Mouse (Mus musculus): ENCODE data around the gene Aoc2. TPM values are rescaled to one million over a fixed set of nuclear protein-coding genes. Genes with fewer than 3 reads are reported as not detected.
A peak's percentile ranks its signal among the peaks of the same experiment; 100 is the strongest.

Aoc2 gene
- polyA plus RNA-seq, 1 experiment from 2014 or later, result 0.86 TPM

DNA sequence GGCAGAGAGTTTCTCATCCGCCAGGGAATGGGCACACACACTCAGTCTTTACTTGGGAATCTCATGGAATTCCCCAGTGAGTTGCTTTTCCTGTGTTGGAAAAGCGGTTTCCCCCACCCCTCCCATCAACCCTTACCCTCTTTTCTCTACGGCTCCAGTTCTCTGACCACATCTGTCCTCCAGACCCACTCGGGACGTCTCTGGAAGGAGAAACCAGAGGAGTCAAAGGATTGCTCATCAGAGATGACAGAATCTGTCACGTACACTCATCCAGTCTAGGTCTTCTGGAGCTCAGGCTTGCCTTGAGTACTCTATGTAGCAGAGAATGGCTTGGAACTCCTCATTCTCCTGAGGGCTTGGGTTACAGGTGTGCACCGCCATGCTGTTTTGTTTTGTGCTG is 23.9 kb downstream of the Aoc2 start:
- Histone ChIP-seq H3K4me2 (ENCODE audit: low read depth, low read length) (no peak overlapping the region), H3K9ac (ENCODE audit: low read depth, low read length) (no peak overlapping the region), H3K36me3 (ENCODE audit: control insufficient read depth, insufficient read depth, low read length) (no peaks in the 10 kb centered on the region), H3K4me3 (ENCODE audit: low read length) (no peak overlapping the region), H3K27me3 (replicated peaks; ENCODE audit: control insufficient read depth, insufficient read depth, low read length) (no peaks in the 10 kb centered on the region), H3K4me1 (ENCODE audit: control insufficient read depth, insufficient read depth, low read length) (peaks cover 7% of the 10 kb centered on the region), H3K27ac (ENCODE audit: low read length) (no peak overlapping the region), H3K9me3 (ENCODE audit: control insufficient read depth, low read length) (no peaks in the 10 kb centered on the region)
- 61% methylated on average over 7 of the region's 7 CpGs for WGBS
- no peak for ATAC-seq

DNA sequence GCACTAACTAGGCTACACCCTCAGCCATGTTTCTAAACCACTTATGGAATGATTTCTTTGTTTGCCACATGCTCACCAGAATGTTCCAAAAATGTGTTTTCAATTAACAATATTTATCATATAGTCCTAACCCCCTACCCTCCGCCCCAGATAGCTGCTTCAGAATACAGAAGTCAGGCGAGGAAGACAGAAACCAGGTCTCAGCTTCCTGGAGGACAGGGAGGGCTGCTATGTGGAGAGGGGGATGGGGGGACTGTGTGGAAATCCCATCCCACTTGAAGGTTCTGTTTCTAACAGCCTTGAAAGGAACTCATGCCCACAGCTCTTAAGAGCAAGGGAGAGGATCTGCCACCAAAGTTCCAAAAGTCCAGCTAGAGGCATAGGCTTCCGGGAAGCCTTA is 24.4 kb downstream of the Aoc2 start:
- Histone ChIP-seq H3K4me1 (ENCODE audit: control insufficient read depth, insufficient read depth, low read length) (peaks cover 7% of the 10 kb centered on the region), H3K27ac (ENCODE audit: low read length) (no peak overlapping the region), H3K9ac (ENCODE audit: low read depth, low read length) (no peak overlapping the region), H3K4me2 (ENCODE audit: low read depth, low read length) (no peak overlapping the region), H3K27me3 (replicated peaks; ENCODE audit: control insufficient read depth, insufficient read depth, low read length) (no peaks in the 10 kb centered on the region), H3K4me3 (ENCODE audit: low read length) (no peak overlapping the region), H3K36me3 (ENCODE audit: control insufficient read depth, insufficient read depth, low read length) (no peaks in the 10 kb centered on the region), H3K9me3 (ENCODE audit: control insufficient read depth, low read length) (no peaks in the 10 kb centered on the region)
- 68% methylated on average over 3 of the region's 3 CpGs for WGBS
- ATAC-seq, result no peak

DNA sequence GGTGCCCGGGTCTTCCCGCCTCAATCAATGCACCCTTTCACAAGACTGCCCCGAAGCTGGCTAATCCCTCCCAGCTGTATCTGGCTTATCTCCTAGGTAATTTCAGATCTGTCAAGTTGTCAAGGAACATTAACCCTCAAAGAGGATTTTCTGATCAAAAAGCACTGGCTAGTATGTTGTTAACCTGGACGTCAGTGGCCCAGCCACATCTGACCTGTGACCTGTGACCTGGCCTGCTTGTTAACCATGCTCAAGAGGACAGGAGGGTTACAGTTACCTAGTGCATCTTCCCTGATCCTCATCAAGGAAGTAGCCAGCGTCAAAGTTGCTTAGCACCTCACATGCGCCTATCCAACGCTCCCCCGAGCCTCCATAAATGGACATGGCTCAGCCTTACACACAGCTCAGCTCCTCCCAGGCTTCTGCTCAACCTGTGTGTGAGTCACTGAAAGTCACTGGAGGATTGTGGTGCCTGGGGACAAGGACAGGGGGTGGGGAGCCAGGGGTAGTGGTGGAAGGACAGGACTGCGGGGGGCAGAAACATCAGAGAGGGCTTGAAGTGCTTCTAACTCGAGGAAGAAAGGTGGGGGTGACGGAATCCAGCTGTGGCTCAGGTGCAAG is 26.3 kb downstream of the Aoc2 start:
- no peak overlapping the region for H3K4me3 ChIP-seq (ENCODE audit: low read length)
- ATAC-seq, result peak; percentile 70
- no peaks in the 10 kb centered on the region for H3K27me3 ChIP-seq (replicated peaks; ENCODE audit: control insufficient read depth, insufficient read depth, low read length)
- H3K27ac ChIP-seq (ENCODE audit: low read length), result no peak overlapping the region
- no peaks in the 10 kb centered on the region for H3K36me3 ChIP-seq (ENCODE audit: control insufficient read depth, insufficient read depth, low read length)
- WGBS, result 46% methylated on average over 11 of the region's 11 CpGs
- H3K9me3 ChIP-seq (ENCODE audit: control insufficient read depth, low read length), result no peaks in the 10 kb centered on the region
- H3K9ac ChIP-seq (ENCODE audit: low read depth, low read length), result no peak overlapping the region
- H3K4me1 ChIP-seq (ENCODE audit: control insufficient read depth, insufficient read depth, low read length), result peaks cover 7% of the 10 kb centered on the region
- H3K4me2 ChIP-seq (ENCODE audit: low read depth, low read length), result no peak overlapping the region

DNA sequence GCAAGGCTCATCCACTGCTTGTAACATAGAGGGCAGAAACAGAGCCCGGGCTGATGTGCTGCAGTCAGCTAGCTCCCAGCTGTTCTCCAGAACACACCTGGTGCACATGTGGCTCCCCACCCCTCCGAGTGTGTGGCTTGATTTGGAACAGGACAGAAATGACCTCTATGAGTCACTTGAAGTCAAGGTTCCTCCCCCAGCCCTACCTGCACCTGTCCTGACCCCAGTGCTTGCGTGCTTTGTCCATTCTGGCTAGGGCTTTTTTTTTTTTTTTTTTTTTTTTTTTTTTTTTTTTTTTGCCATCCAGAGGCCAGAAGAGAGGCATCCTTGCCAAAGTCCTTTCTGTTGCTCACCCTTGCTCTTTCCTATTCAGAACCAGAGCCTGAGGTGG is 26.9 kb downstream of the Aoc2 start:
- peak; percentile 39 for ATAC-seq
- no peak overlapping the region for H3K4me2 ChIP-seq (ENCODE audit: low read depth, low read length)
- no peak overlapping the region for H3K27ac ChIP-seq (ENCODE audit: low read length)
- H3K4me1 ChIP-seq (ENCODE audit: control insufficient read depth, insufficient read depth, low read length), result peaks cover 7% of the 10 kb centered on the region
- no peak overlapping the region for H3K9ac ChIP-seq (ENCODE audit: low read depth, low read length)
- no peaks in the 10 kb centered on the region for H3K27me3 ChIP-seq (replicated peaks; ENCODE audit: control insufficient read depth, insufficient read depth, low read length)
- no peaks in the 10 kb centered on the region for H3K9me3 ChIP-seq (ENCODE audit: control insufficient read depth, low read length)
- H3K36me3 ChIP-seq (ENCODE audit: control insufficient read depth, insufficient read depth, low read length), result no peaks in the 10 kb centered on the region
- WGBS, result 55% methylated on average over 3 of the region's 3 CpGs
- no peak overlapping the region for H3K4me3 ChIP-seq (ENCODE audit: low read length)

DNA sequence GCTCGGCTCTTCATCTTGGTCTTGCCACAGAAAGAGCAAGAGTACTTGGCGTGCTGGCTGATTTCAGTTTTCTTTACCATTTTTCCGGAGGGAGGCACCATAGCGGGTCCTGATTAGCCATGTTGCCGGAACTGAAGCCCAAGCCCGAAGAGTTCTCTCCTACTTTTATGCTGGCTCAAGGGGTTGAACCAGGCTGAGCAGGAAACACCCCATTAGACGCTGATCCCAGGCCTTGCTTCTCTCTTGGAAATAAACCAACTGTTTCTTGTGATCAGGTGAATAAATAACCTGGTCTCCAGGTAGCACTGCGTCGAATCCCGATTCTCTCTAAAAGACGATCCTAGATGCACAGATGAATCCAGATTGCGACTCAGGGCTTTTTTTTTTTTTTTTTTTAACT is 28.6 kb downstream of the Aoc2 start:
- Histone ChIP-seq H3K9me3 (ENCODE audit: control insufficient read depth, low read length) (no peaks in the 10 kb centered on the region), H3K9ac (ENCODE audit: low read depth, low read length) (no peak overlapping the region), H3K4me2 (ENCODE audit: low read depth, low read length) (no peak overlapping the region), H3K36me3 (ENCODE audit: control insufficient read depth, insufficient read depth, low read length) (no peaks in the 10 kb centered on the region), H3K27ac (ENCODE audit: low read length) (no peak overlapping the region), H3K27me3 (replicated peaks; ENCODE audit: control insufficient read depth, insufficient read depth, low read length) (no peaks in the 10 kb centered on the region), H3K4me3 (ENCODE audit: low read length) (no peak overlapping the region), H3K4me1 (ENCODE audit: control insufficient read depth, insufficient read depth, low read length) (peaks cover 7% of the 10 kb centered on the region)
- 82% methylated on average over 12 of the region's 12 CpGs for WGBS
- ATAC-seq, result no peak

DNA sequence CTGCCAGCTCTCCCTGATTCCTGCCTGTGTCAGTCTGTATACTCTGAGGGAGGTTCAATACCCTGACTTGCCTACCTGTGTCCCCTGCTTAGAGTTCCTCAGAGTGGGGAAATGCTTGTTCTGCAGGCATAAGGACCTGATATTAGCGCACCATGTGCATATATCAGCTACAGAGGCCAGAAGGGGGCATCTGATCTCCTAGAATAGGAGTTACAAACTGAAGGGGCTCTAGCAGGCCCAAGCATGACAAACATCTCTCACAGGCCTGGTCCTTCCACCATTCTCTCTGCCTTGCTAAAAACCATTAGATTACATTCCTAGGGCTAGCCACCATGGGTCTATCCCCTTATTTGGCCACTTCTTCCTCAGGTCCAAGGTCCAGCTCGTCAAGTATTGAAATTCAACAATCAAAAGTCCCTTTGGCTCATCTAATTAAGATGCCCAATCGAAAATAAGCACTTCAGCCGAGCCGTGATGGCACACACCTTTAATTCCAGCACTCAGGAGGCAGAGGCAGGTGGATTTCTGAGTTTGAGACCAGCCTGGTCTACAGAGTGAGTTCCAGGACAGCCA is 29.7 kb downstream of the Aoc2 start:
- Histone ChIP-seq H3K9ac (ENCODE audit: low read depth, low read length) (no peak overlapping the region), H3K36me3 (ENCODE audit: control insufficient read depth, insufficient read depth, low read length) (no peaks in the 10 kb centered on the region), H3K4me3 (ENCODE audit: low read length) (no peak overlapping the region), H3K9me3 (ENCODE audit: control insufficient read depth, low read length) (no peaks in the 10 kb centered on the region), H3K27ac (ENCODE audit: low read length) (no peak overlapping the region), H3K4me1 (ENCODE audit: control insufficient read depth, insufficient read depth, low read length) (peaks cover 7% of the 10 kb centered on the region), H3K27me3 (replicated peaks; ENCODE audit: control insufficient read depth, insufficient read depth, low read length) (no peaks in the 10 kb centered on the region), H3K4me2 (ENCODE audit: low read depth, low read length) (no peak overlapping the region)
- 82% methylated on average over 5 of the region's 5 CpGs for WGBS
- no peak for ATAC-seq

DNA sequence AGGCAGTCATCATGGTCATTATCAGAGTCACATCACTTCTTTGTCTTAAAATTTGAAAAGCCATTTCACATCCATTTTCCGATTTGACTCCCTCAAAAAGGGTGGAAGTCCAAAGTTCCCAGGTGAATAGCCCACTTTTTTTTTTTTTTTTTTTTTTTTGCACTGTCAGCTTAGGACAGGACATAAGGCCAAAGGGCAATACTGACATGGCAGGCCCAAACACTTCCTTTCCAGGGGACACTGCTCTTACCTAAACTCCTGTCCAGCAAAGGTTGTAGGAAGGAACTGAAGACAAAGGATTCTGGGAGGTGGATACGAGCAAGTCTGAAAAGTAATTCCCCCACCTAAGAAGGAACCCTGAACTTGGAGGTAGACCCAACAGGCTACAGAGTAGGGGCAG is 31.1 kb downstream of the Aoc2 start:
- Histone ChIP-seq H3K27ac (ENCODE audit: low read length) (0 out of 2 replicates have a peak overlapping the region, but pooled peaks have one; percentile 15), H3K36me3 (ENCODE audit: control insufficient read depth, insufficient read depth, low read length) (no peaks in the 10 kb centered on the region), H3K9me3 (ENCODE audit: control insufficient read depth, low read length) (no peaks in the 10 kb centered on the region), H3K4me1 (ENCODE audit: control insufficient read depth, insufficient read depth, low read length) (peaks cover 15% of the 10 kb centered on the region), H3K4me2 (ENCODE audit: low read depth, low read length) (no peak overlapping the region), H3K9ac (ENCODE audit: low read depth, low read length) (no peak overlapping the region), H3K27me3 (replicated peaks; ENCODE audit: control insufficient read depth, insufficient read depth, low read length) (no peaks in the 10 kb centered on the region), H3K4me3 (ENCODE audit: low read length) (no peak overlapping the region)
- 78% methylated on average over 2 of the region's 2 CpGs for WGBS
- no peak for ATAC-seq

DNA sequence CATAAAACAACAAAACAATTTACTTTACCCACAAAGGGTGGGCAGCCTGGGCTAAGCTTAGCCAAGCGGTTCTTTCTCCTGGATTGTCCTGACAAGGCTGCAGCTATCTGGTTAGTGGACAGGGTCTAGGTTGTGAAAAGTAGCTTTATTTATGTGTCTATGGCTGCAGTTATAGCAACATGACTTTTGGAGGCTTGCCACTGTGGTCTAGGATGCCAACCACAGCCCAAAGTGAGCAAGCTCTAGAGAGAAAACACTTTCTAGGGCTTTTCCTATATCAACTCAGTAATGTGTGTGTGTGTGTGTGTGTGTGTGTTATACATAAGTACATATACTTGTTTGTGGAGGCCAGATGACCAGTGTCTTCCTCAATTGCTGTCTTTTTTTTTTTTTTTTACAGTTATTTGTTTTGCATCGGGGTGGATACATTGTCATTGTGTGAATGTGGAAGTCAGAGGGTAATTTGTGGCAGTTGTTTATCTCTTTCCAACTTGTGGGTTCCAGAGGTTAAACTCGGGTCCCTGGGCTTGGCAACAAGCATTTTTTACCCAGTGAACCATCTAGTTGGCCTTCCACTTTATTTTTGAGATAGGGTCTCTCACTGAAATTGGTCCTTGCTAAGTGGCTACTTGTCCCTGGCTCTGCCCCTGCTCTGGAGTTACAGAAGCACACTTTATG is 32.8 kb downstream of the Aoc2 start:
- Histone ChIP-seq H3K27me3 (replicated peaks; ENCODE audit: control insufficient read depth, insufficient read depth, low read length) (no peaks in the 10 kb centered on the region), H3K27ac (ENCODE audit: low read length) (no peak overlapping the region), H3K4me2 (ENCODE audit: low read depth, low read length) (no peak overlapping the region), H3K9ac (ENCODE audit: low read depth, low read length) (no peak overlapping the region), H3K9me3 (ENCODE audit: control insufficient read depth, low read length) (no peaks in the 10 kb centered on the region), H3K4me1 (ENCODE audit: control insufficient read depth, insufficient read depth, low read length) (peaks cover 15% of the 10 kb centered on the region), H3K4me3 (ENCODE audit: low read length) (no peak overlapping the region), H3K36me3 (ENCODE audit: control insufficient read depth, insufficient read depth, low read length) (no peaks in the 10 kb centered on the region)
- 77% methylated on average over 3 of the region's 3 CpGs for WGBS
- ATAC-seq, result no peak

DNA sequence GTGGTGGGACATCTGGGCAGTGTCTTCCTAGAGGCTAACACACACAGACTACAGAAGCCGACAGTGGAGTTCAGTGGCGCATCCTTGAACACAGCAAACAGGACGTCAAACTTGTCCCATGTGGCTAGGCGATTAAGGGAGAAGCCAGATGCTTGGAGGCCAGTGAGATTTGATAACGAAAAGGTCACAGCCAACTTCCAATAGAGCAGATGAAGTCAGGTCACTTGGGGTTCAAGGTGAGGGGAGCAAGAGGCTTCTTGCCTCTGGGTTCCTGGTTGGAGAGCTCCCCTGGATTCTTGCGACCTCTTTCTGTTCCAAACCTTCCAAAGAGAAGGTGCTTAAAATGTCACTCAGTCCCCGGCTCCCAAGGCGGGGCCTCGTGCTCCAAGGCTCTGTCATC is 34.9 kb downstream of the Aoc2 start:
- Histone ChIP-seq H3K4me2 (ENCODE audit: low read depth, low read length) (no peak overlapping the region), H3K9ac (ENCODE audit: low read depth, low read length) (no peak overlapping the region), H3K27me3 (replicated peaks; ENCODE audit: control insufficient read depth, insufficient read depth, low read length) (no peaks in the 10 kb centered on the region), H3K4me1 (ENCODE audit: control insufficient read depth, insufficient read depth, low read length) (peaks cover 22% of the 10 kb centered on the region), H3K27ac (ENCODE audit: low read length) (peak overlapping the region; percentile 34; the same call in 1 of the 2 replicates), H3K4me3 (ENCODE audit: low read length) (no peak overlapping the region), H3K36me3 (ENCODE audit: control insufficient read depth, insufficient read depth, low read length) (no peaks in the 10 kb centered on the region), H3K9me3 (ENCODE audit: control insufficient read depth, low read length) (no peaks in the 10 kb centered on the region)
- 69% methylated on average over 9 of the region's 9 CpGs for WGBS
- ATAC-seq, result no peak
